In genomic region chr3:142330425-142330824, GRCm38 (mm10) we compare ENCODE assay signal across 9 mouse cellular contexts.
"Had no signal": no experiment of that assay in that cellular context is flagged by ENCODE, and none has a peak within 500 bp of the region (broad histone marks: within the 10 kb centered on the region; RNA-seq: fewer than 3 reads in every experiment).

No protein-coding gene starts in this region.

- H3K9me3 ChIP-seq: limb, embryonic 15.5 days; liver, embryonic 12.5 days; lung, embryonic 15.5 days; midbrain, embryonic 12.5 days had no signal

- H3K27me3 ChIP-seq: limb, embryonic 15.5 days; liver, embryonic 12.5 days; lung, embryonic 15.5 days had no signal

- H3K9ac ChIP-seq: limb, embryonic 15.5 days; liver, embryonic 12.5 days; lung, embryonic 15.5 days; midbrain, embryonic 12.5 days had no signal

- ATAC-seq: intestine, postnatal 0 days; liver, embryonic 12.5 days; midbrain, embryonic 16.5 days had no signal

- H3K4me3 ChIP-seq: limb, embryonic 15.5 days; liver, embryonic 12.5 days; lung, embryonic 15.5 days; midbrain, embryonic 12.5 days had no signal

- H3K4me1 ChIP-seq: limb, embryonic 15.5 days; lung, embryonic 15.5 days; midbrain, embryonic 12.5 days had no signal

- DNase-seq: kidney, postnatal 10 days; right cerebral cortex, postnatal 25 days; thymus, postnatal 36 days had no signal

- H3K4me2 ChIP-seq: limb, embryonic 15.5 days; liver, embryonic 12.5 days; lung, embryonic 15.5 days; midbrain, embryonic 12.5 days had no signal

- H3K27ac ChIP-seq: limb, embryonic 15.5 days; liver, embryonic 12.5 days; lung, embryonic 15.5 days; midbrain, embryonic 12.5 days had no signal

- H3K36me3 ChIP-seq: limb, embryonic 15.5 days; liver, embryonic 12.5 days; lung, embryonic 15.5 days; midbrain, embryonic 12.5 days had no signal
